Mouse (Mus musculus): ENCODE measurements at regions not wholly inside any gene's neighbourhood (a gene's known extent, or its start where the extent isn't known, plus 50 kb on each side); places are given as distances from the start of the nearest gene placed in this dataset.

- TF ChIP-seq CTCF (conservative IDR thresholded peaks at IDR 0.05; ENCODE audit: low read length) (no peak), POU5F1 (IDR thresholded peaks at IDR 0.05; ENCODE audit: borderline replicate concordance, low read length) (no peak), NANOG (IDR thresholded peaks at IDR 0.05; ENCODE audit: borderline replicate concordance, low read length) (no peak)
These were observed 67.1 kb upstream of the A530016L24Rik start for GRCm38 (mm10) chr12:112422177-112422576.

All from E14TG2a.4 (cell line).